Mouse (Mus musculus): ENCODE data around the gene Ints11. TPM values are rescaled to one million over a fixed set of nuclear protein-coding genes. Genes with fewer than 3 reads are reported as not detected.

Ints11 gene
- polyA plus RNA-seq, 1 experiment from 2014 or later, result 19.9 TPM

- Histone ChIP-seq H3K9me3 (ENCODE audit: control insufficient read depth) (no peaks in the 10 kb centered on the region), H3K27me3 (replicated peaks; ENCODE audit: control insufficient read depth, insufficient read depth, low read length) (no peaks in the 10 kb centered on the region), H3K4me3 (ENCODE audit: low read depth, low read length) (peak within 1 kb of the TSS; percentile 50), H3K27ac (ENCODE audit: low read depth, low read length) (peak within 1 kb of the TSS; percentile 74), H3K4me2 (replicated peaks; ENCODE audit: low read depth) (peak within 1 kb of the TSS; percentile 87), H3K36me3 (ENCODE audit: control insufficient read depth, insufficient read depth) (peaks cover 9% of the 10 kb centered on the region; the same call in 1 of the 2 replicates), H3K4me1 (replicated peaks; ENCODE audit: control insufficient read depth, insufficient read depth, low read length) (no peaks in the 10 kb centered on the region), H3K9ac (ENCODE audit: low read depth, low read length) (peak within 1 kb of the TSS; percentile 58)
- peak; percentile 62 for ATAC-seq
- WGBS, result 25% methylated on average over 16 of the region's 16 CpGs
- no peak for TF ChIP-seq CTCF (IDR thresholded peaks at IDR 0.05; ENCODE audit: low read depth)
Observed at GRCm38 (mm10) chr4:155839483-155839910, 29.8 kb upstream of the Ints11 start, which contains the start of gene Mxra8. Mxra8 (plus strand) TSS chr4:155839680.

- H3K9me3 ChIP-seq (ENCODE audit: control insufficient read depth), result no peaks in the 10 kb centered on the region
- H3K27me3 ChIP-seq (replicated peaks; ENCODE audit: control insufficient read depth, insufficient read depth, low read length), result no peaks in the 10 kb centered on the region
- no peaks in the 10 kb centered on the region for H3K4me1 ChIP-seq (replicated peaks; ENCODE audit: control insufficient read depth, insufficient read depth, low read length)
- H3K4me2 ChIP-seq (replicated peaks; ENCODE audit: low read depth), result peak overlapping the region; percentile 87
- peak overlapping the region; percentile 50 for H3K4me3 ChIP-seq (ENCODE audit: low read depth, low read length)
- peak overlapping the region; percentile 74; the same call in 1 of the 2 replicates for H3K27ac ChIP-seq (ENCODE audit: low read depth, low read length)
- peak; percentile 4; the same call in 1 of the 2 replicates for ATAC-seq
- H3K36me3 ChIP-seq (ENCODE audit: control insufficient read depth, insufficient read depth), result peaks cover 9% of the 10 kb centered on the region; the same call in 1 of the 2 replicates
- TF ChIP-seq CTCF (IDR thresholded peaks at IDR 0.05; ENCODE audit: low read depth), result no peak
- H3K9ac ChIP-seq (ENCODE audit: low read depth, low read length), result peak overlapping the region; percentile 58
- 16% methylated on average over 8 of the region's 8 CpGs for WGBS
Observed at GRCm38 (mm10) chr4:155840076-155841002, 29.0 kb upstream of the Ints11 start.

DNA sequence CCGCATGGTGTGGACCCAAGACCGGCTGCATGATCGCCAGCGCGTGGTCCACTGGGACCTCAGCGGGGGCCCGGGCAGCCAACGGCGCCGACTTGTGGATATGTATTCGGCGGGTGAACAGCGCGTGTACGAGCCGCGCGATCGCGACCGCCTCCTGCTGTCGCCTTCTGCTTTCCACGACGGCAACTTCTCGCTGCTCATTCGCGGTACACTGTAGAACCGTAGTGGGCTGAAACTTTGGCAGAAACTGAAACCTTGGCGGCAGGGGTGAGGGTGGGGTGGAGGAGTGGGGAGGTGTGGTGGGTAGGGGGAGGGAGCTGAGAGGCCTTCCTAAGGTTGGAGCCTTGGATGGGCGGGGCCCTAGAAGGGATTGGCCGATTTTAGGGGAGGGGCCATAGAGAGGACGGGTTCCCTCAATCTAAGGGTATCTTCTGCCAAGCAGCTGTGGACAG lies 28.3 kb upstream of the Ints11 start:
- TF ChIP-seq CTCF (IDR thresholded peaks at IDR 0.05; ENCODE audit: low read depth), result peak; percentile 74
- peak; percentile 66 for ATAC-seq
- peak overlapping the region; percentile 55; the same call in 1 of the 2 replicates for H3K9ac ChIP-seq (ENCODE audit: low read depth, low read length)
- no peaks in the 10 kb centered on the region for H3K4me1 ChIP-seq (replicated peaks; ENCODE audit: control insufficient read depth, insufficient read depth, low read length)
- H3K9me3 ChIP-seq (ENCODE audit: control insufficient read depth), result no peaks in the 10 kb centered on the region
- H3K36me3 ChIP-seq (ENCODE audit: control insufficient read depth, insufficient read depth), result peaks cover 9% of the 10 kb centered on the region; the same call in 1 of the 2 replicates
- under 1% methylated on average over 32 of the region's 32 CpGs for WGBS
- H3K4me2 ChIP-seq (replicated peaks; ENCODE audit: low read depth), result peak overlapping the region; percentile 87
- H3K27me3 ChIP-seq (replicated peaks; ENCODE audit: control insufficient read depth, insufficient read depth, low read length), result no peaks in the 10 kb centered on the region
- 0 out of 2 replicates have a peak overlapping the region, but pooled peaks have one; percentile 2 for H3K27ac ChIP-seq (ENCODE audit: low read depth, low read length)
- H3K4me3 ChIP-seq (ENCODE audit: low read depth, low read length), result peak overlapping the region; percentile 50

DNA sequence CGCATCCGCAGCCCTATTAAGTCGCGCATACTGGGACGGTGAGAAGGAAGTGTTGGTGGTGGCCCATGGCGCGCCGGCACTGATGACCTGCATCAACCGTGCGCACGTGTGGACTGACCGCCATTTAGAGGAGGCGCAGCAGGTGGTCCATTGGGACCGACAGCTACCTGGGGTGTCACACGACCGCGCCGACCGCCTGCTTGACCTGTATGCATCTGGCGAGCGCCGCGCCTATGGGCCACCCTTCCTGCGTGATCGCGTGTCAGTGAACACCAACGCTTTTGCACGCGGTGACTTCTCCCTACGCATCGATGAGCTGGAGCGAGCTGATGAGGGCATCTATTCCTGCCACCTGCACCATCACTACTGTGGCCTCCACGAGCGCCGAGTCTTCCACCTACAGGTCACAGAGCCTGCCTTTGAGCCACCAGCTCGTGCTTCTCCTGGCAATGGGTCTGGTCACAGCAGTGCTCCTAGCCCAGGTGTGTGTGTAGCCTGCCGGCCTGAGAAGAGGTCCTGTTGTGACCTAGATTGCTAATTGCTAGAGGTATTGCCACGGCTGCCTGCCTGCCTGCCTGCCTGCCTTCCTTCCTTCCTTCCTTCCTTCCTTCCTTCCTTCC lies 27.6 kb upstream of the Ints11 start:
- Histone ChIP-seq H3K27ac (ENCODE audit: low read depth, low read length) (no peak overlapping the region), H3K27me3 (replicated peaks; ENCODE audit: control insufficient read depth, insufficient read depth, low read length) (no peaks in the 10 kb centered on the region), H3K4me2 (replicated peaks; ENCODE audit: low read depth) (peak overlapping the region; percentile 87), H3K9me3 (ENCODE audit: control insufficient read depth) (no peaks in the 10 kb centered on the region), H3K4me1 (replicated peaks; ENCODE audit: control insufficient read depth, insufficient read depth, low read length) (no peaks in the 10 kb centered on the region), H3K9ac (ENCODE audit: low read depth, low read length) (no peak overlapping the region), H3K36me3 (ENCODE audit: control insufficient read depth, insufficient read depth) (peaks cover 9% of the 10 kb centered on the region; the same call in 1 of the 2 replicates), H3K4me3 (ENCODE audit: low read depth, low read length) (peak overlapping the region; percentile 50)
- no peak for TF ChIP-seq CTCF (IDR thresholded peaks at IDR 0.05; ENCODE audit: low read depth)
- WGBS, result 37% methylated on average over 38 of the region's 38 CpGs
- ATAC-seq, result no peak

GRCm38 (mm10) chr4:155843231-155843630 lies 26.1 kb upstream of the Ints11 start:
- Histone ChIP-seq H3K27me3 (replicated peaks; ENCODE audit: control insufficient read depth, insufficient read depth, low read length) (no peaks in the 10 kb centered on the region), H3K9ac (ENCODE audit: low read depth, low read length) (no peak overlapping the region), H3K4me2 (replicated peaks; ENCODE audit: low read depth) (no peak overlapping the region), H3K4me1 (replicated peaks; ENCODE audit: control insufficient read depth, insufficient read depth, low read length) (no peaks in the 10 kb centered on the region), H3K27ac (ENCODE audit: low read depth, low read length) (no peak overlapping the region), H3K4me3 (ENCODE audit: low read depth, low read length) (no peak overlapping the region), H3K36me3 (ENCODE audit: control insufficient read depth, insufficient read depth) (peaks cover 9% of the 10 kb centered on the region; the same call in 1 of the 2 replicates), H3K9me3 (ENCODE audit: control insufficient read depth) (no peaks in the 10 kb centered on the region)
- no peak for ATAC-seq
- no peak for TF ChIP-seq CTCF (IDR thresholded peaks at IDR 0.05; ENCODE audit: low read depth)
- 73% methylated on average over 5 of the region's 5 CpGs for WGBS

Measured in intestine, postnatal 0 days (tissue).